Mouse (Mus musculus) liver, embryonic 14.5 days (tissue): ENCODE results near the gene Msto1.

Experiments
- CTCF ChIP-seq: IDR thresholded peaks from 2 replicates; pipeline ENCODE4 v1.5.1; 2016; ENCODE audit warnings: antibody characterized with exemption, low read depth, control low read depth
- EP300 ChIP-seq: IDR thresholded peaks from 2 replicates; pipeline ENCODE4 v1.6.1; 2016; ENCODE audit warnings: antibody characterized with exemption, low read depth

GRCm38 (mm10) chr3:88905741-88906140 lies 8.1 kb downstream of the Msto1 start:
- no peak for TF ChIP-seq CTCF
- no peak for TF ChIP-seq EP300
